Mouse (Mus musculus) intestine, embryonic 15.5 days (tissue): Measurements from ENCODE around the gene Erbb4. TPM values are rescaled to one million over a fixed set of nuclear protein-coding genes. Genes with fewer than 3 reads are reported as not detected.

Experiments
- ATAC-seq: fragments of 200-750 bp; cut with Nextera tagmentation; 2 replicates; pipeline ENCODE4 v1.8.0; 2017; ENCODE audit warnings: moderate TSS enrichment, moderate library complexity
- H3K27ac ChIP-seq: fragments of 300-500 bp; sonication (generic); 2 replicates; pipeline ENCODE4 v1.5.1; 2015; ENCODE audit warnings: mild to moderate bottlenecking, inconsistent platforms
- H3K27me3 ChIP-seq: fragments of 300-500 bp; sonication (generic); replicated peaks from 2 replicates; pipeline ENCODE4 v1.6.1; 2015; ENCODE audit warnings: inconsistent platforms
- H3K36me3 ChIP-seq: fragments of 300-500 bp; sonication (generic); 2 replicates; pipeline ENCODE4 v1.6.1; 2015; ENCODE audit warnings: inconsistent platforms
- H3K4me1 ChIP-seq: fragments of 300-500 bp; sonication (generic); replicated peaks from 2 replicates; pipeline ENCODE4 v1.6.1; 2015; ENCODE audit warnings: inconsistent platforms
- H3K4me2 ChIP-seq: fragments of 300-500 bp; sonication (generic); replicated peaks from 2 replicates; pipeline ENCODE4 v1.6.1; 2015; ENCODE audit warnings: mild to moderate bottlenecking, inconsistent platforms
- H3K4me3 ChIP-seq: fragments of 300-500 bp; sonication (generic); replicated peaks from 2 replicates; pipeline ENCODE4 v1.5.1; 2015; ENCODE audit warnings: inconsistent platforms
- H3K9ac ChIP-seq: fragments of 300-500 bp; sonication (generic); 2 replicates; pipeline ENCODE4 v1.6.1; 2015; ENCODE audit warnings: inconsistent platforms
- H3K9me3 ChIP-seq: fragments of 300-500 bp; sonication (generic); 2 replicates; pipeline ENCODE4 v1.6.1; 2016; ENCODE audit warnings: inconsistent platforms
- WGBS: fragments of 180-500 bp; shearing (Covaris S2); methylation state at CpG from one replicate; pipeline ENCODE4 v1.1.7; 2015; 5-methylcytosine and 5-hydroxymethylcytosine counted together
- polyA plus RNA-seq: library from polyadenylated mRNA; unstranded; fragments of >200 nt; fragmentation: Nextera tagmentation; extraction: Ambion mirVana; gene quantifications from 2 replicates; pipeline ENCODE4 v1.2.1, GENCODE M21; 2015

Gene Erbb4
- polyA plus RNA-seq, 1 experiment from 2014 or later: 0.03 TPM

DNA sequence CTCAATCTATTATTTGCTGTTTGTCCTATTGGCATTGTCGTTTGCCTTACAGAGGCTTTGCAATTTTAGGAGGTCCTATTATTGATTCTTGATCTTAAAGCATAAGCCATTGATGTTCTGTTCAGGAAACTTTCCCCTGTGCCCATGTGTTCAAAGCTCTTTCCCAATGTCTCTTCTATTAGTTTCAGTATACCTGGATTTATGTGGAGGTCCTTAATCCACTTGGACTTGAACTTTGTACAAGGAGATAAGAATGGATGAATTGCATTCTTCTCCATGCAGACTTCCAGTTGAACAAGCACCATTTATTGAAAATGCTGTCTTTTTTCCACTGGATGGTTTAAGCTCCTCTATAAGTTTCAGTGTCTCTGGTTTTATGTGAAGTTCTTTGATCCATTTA lies 536.9 kb downstream of the Erbb4 start:
- ATAC-seq: peak; percentile 71
- no peak overlapping the region for H3K4me3 ChIP-seq
- no peaks in the 10 kb centered on the region for H3K9me3 ChIP-seq
- no peaks in the 10 kb centered on the region for H3K36me3 ChIP-seq
- no peaks in the 10 kb centered on the region for H3K4me1 ChIP-seq
- WGBS: 70% methylated on average over 1 of the region's 1 CpGs
- no peaks in the 10 kb centered on the region for H3K27me3 ChIP-seq
- H3K27ac ChIP-seq: no peak overlapping the region
- no peak overlapping the region for H3K9ac ChIP-seq
- no peak overlapping the region for H3K4me2 ChIP-seq

DNA sequence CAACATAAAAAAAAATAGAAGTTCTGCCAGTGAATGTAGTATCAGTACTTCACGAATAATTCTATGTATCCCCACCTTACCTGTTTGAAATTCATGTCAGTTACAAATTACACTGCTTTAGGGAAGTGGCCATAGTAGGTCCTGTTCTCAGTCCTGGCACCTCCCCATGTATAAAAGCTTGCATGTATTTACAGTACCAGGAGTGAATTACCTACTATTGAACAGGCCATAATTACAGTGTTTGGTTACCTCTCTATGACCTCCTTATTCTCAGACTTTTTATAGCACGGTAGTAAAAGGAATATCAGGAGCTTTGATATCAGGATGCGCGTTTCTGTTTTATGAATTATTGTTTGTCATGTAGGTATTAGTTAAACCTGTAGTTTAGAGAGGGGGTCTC lies 564.9 kb downstream of the Erbb4 start:
- no peak overlapping the region for H3K4me3 ChIP-seq
- no peaks in the 10 kb centered on the region for H3K27me3 ChIP-seq
- no peaks in the 10 kb centered on the region for H3K4me1 ChIP-seq
- WGBS: 62% methylated on average over 4 of the region's 4 CpGs
- peak; percentile 95 for ATAC-seq
- H3K9ac ChIP-seq: no peak overlapping the region
- no peak overlapping the region for H3K27ac ChIP-seq
- no peak overlapping the region for H3K4me2 ChIP-seq
- no peaks in the 10 kb centered on the region for H3K9me3 ChIP-seq
- no peaks in the 10 kb centered on the region for H3K36me3 ChIP-seq

DNA sequence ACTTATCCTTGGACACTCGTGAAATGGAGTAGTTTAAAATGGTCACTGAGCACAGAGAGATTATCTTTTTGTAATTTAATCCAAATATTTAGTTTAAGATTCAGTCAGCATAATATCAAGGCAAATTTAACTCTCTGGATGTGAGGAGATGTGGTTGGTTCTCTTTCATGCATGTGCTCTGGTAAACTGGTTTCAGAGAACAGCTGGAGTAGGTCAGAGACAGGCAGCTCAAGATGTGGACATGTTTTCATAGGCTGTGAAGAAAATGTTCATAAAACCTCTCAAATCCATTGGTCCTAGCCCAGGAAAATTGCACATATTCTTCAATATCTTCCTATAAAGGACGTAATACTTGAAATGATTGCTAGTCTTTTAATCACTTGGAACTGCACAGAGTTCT lies 590.0 kb downstream of the Erbb4 start:
- WGBS: 49% methylated on average over 2 of the region's 2 CpGs
- ATAC-seq: no peak

DNA sequence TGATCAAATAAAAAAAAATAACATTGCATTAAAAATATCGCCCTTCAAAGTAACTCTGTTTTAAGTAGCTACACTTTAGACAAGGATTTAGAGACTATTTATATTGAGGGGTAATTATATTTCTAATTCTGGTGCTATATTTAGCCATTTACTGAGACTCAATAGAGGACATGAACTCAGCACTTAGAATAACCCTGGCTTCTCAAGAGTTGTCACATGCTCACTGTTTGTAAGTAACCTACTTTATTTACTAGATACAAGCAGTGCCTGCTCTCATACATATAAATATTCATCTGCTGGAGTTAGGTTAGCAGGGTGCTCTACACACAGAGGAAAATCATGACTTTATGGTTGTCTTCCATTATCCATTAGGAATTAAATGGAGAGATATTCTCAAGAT lies 604.0 kb downstream of the Erbb4 start:
- no peak overlapping the region for H3K4me3 ChIP-seq
- H3K4me2 ChIP-seq: no peak overlapping the region
- H3K9ac ChIP-seq: no peak overlapping the region
- H3K27ac ChIP-seq: no peak overlapping the region
- ATAC-seq: no peak
- H3K27me3 ChIP-seq: no peaks in the 10 kb centered on the region
- H3K4me1 ChIP-seq: no peaks in the 10 kb centered on the region
- 78% methylated on average over 1 of the region's 1 CpGs for WGBS
- H3K9me3 ChIP-seq: no peaks in the 10 kb centered on the region
- no peaks in the 10 kb centered on the region for H3K36me3 ChIP-seq

More for the DNA sequence above, 590.0 kb downstream of the Erbb4 start:
- Histone ChIP-seq H3K36me3 (no peaks in the 10 kb centered on the region), H3K9me3 (no peaks in the 10 kb centered on the region), H3K9ac (no peak overlapping the region), H3K4me1 (no peaks in the 10 kb centered on the region), H3K4me2 (no peak overlapping the region), H3K4me3 (no peak overlapping the region), H3K27me3 (no peaks in the 10 kb centered on the region), H3K27ac (no peak overlapping the region)

DNA sequence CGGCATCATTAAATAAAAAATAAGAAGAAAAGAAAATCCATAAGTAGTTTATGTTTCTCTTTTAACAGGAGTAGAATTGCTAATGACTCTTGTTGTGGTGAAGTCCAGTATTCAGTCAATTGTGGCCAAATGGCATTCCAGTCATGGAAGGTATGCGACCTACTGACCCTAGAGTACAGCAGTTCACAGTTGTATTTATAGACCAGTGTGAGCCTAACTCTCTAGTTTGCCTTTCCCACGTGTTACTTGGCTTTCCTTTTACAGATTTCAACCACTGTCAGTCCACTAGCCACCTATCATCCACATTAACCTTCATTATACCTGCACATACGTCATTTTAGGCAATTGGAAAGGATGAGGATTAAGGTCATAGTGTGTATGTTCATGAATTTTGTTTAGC lies 606.3 kb downstream of the Erbb4 start:
- H3K4me1 ChIP-seq: no peaks in the 10 kb centered on the region

DNA sequence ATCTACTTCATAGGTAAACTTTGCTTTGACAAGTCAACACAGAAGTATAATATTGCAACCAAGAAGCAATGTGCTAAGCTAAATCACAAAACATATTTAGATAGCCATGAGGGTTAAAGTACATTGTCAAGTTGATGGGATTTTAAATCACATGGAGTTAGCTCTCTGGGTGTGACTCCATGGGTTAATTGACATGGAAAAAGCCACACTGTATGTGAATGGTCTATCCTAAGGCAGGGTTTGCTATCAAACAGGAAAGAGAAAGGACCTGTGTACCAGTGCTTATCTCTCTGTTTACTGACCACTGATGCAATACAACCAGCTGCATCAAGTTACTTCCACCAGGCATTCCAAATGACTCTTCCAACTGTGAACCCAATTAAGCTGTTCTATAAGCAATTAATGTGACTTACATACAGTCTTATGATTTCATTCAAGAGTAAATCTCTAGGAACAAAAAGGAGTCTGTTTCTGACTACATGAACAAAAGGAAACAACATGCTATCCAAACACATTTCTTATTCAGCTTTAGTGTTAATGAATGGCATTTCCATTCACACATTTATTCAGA lies 641.4 kb downstream of the Erbb4 start:
- Histone ChIP-seq H3K27ac (no peak overlapping the region), H3K4me2 (no peak overlapping the region), H3K9me3 (no peaks in the 10 kb centered on the region), H3K27me3 (no peaks in the 10 kb centered on the region), H3K4me1 (no peaks in the 10 kb centered on the region), H3K4me3 (no peak overlapping the region), H3K9ac (no peak overlapping the region), H3K36me3 (no peaks in the 10 kb centered on the region)
- no peak for ATAC-seq

More for the DNA sequence above, 606.3 kb downstream of the Erbb4 start:
- H3K9ac ChIP-seq: no peak overlapping the region
- no peaks in the 10 kb centered on the region for H3K9me3 ChIP-seq
- H3K36me3 ChIP-seq: no peaks in the 10 kb centered on the region
- 0 out of 2 replicates have a peak, but pooled peaks have one; percentile 31 for ATAC-seq
- no peak overlapping the region for H3K4me2 ChIP-seq
- H3K4me3 ChIP-seq: no peak overlapping the region
- no peaks in the 10 kb centered on the region for H3K27me3 ChIP-seq
- no peak overlapping the region for H3K27ac ChIP-seq
- 44% methylated on average over 4 of the region's 4 CpGs for WGBS

DNA sequence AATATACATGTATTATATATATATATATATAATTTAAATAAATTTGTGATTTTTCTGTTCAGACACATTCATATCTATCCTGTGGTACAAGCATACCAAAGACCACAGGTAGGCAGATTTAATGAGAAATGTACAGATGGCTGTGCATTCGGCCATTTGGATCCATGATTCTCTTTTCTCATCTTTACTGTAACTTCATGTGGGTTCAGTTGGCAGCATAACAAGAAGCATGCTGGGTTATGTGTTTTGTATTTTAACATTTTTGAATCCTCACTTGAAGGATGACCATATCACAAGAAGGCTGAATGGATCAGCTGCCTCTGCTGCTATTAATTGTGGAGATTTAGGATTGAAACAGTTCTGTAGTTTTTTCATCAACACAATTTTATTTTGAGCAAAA lies 656.6 kb downstream of the Erbb4 start:
- Histone ChIP-seq H3K4me2 (no peak overlapping the region), H3K4me1 (no peaks in the 10 kb centered on the region), H3K27me3 (no peaks in the 10 kb centered on the region), H3K36me3 (no peaks in the 10 kb centered on the region), H3K27ac (no peak overlapping the region), H3K4me3 (no peak overlapping the region), H3K9me3 (no peaks in the 10 kb centered on the region), H3K9ac (no peak overlapping the region)
- no peak for ATAC-seq
- WGBS: 92% methylated on average over 1 of the region's 1 CpGs

DNA sequence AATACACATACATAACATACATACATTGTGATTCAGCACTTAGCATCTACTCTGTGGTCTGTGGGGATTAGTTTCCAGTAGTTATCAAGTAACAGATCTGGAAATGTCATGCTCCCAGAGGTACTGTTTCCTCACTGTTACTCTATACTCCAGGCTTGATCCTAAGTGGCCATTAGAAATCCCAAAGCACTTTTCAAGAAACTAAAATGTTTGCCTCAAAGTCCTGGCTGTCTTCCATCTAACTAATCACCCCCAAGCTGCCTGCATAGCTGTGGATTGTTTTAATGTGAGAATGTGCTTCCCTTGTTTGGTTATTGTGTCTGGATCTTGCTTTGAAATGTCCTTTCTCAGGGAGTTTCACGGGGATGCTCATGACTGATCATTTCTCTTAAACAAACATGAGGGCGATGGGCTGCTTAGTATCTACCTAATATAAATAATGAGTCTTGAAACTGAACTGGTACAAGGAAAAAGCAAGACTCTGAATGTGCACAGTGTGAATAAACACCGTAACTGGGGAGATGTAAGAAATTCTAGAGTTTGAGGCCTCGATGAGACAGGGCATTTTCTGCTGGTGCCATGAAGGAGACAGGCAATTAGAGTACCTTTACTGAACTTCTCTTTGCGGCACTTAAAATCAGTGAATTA lies 683.4 kb downstream of the Erbb4 start:
- WGBS: 38% methylated on average over 5 of the region's 5 CpGs
- Histone ChIP-seq H3K9me3 (no peaks in the 10 kb centered on the region), H3K27ac (no peak overlapping the region), H3K36me3 (no peaks in the 10 kb centered on the region), H3K27me3 (no peaks in the 10 kb centered on the region), H3K9ac (no peak overlapping the region), H3K4me2 (no peak overlapping the region), H3K4me3 (no peak overlapping the region), H3K4me1 (no peaks in the 10 kb centered on the region)
- ATAC-seq: no peak

DNA sequence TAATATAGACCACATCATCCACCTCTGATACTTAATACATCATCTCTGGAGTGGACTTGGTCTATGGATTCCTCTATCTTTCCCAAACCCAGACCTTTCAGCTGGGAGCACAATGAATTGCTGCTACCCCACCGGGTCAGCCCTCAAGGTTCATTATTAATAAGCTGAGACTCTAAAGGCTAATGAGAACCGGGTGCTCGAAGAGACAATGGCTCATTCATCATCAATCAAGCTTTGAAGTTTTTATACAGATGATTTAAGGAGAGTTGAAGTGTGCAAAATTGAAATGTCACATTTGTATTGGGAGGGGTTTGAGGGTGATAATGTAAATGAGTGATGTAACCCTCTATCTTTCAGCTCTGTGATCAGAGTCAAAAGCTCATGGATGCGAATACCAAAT lies 706.7 kb downstream of the Erbb4 start:
- ATAC-seq: no peak
- H3K27me3 ChIP-seq: no peaks in the 10 kb centered on the region
- H3K27ac ChIP-seq: no peak overlapping the region
- no peak overlapping the region for H3K9ac ChIP-seq
- no peak overlapping the region for H3K4me3 ChIP-seq
- H3K36me3 ChIP-seq: no peaks in the 10 kb centered on the region
- H3K4me2 ChIP-seq: no peak overlapping the region
- no peaks in the 10 kb centered on the region for H3K4me1 ChIP-seq
- no peaks in the 10 kb centered on the region for H3K9me3 ChIP-seq
- WGBS: 67% methylated on average over 4 of the region's 4 CpGs

DNA sequence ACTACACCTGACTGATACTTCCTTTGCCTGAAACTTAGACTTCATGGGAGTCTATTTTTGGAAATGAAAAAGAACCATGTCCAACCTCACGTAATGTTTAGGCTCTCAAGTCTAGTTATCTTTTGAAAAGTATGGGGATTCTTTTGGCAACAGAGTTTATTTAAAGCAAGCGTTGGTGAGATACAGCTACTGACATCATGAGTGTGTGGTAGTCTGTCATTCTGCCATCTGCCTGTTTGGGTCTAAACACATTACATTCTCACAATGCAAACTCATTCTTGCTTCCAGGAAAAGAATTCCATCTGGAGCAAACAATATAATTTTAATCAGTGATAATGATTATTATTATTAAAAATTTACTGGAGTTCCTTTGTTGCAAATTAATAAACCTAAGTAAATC lies 736.3 kb downstream of the Erbb4 start:
- H3K4me2 ChIP-seq: no peak overlapping the region
- no peak for ATAC-seq
- 71% methylated on average over 2 of the region's 2 CpGs for WGBS

DNA sequence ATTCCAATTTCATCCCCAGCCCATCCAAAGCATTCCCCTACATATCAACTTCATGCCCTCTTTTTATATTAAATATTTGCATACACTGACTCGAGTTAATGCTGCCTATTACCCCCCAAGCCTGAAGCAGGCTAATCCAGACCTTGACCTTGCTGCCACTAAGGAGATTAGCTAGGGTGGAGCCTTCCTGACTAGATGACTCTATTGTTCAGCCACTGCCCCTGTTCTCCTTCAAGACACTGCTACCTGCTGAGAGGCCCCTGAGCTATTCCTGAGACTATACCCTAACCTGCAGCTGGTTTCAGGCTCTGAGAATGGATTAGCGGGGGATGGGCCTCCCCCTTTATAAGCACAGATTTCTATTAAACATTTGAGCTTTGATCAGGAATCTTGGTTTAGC lies 774.1 kb downstream of the Erbb4 start:
- no peak for ATAC-seq
- WGBS: 57% methylated on average over 2 of the region's 2 CpGs

More for the DNA sequence above, 736.3 kb downstream of the Erbb4 start:
- H3K27ac ChIP-seq: no peak overlapping the region
- no peaks in the 10 kb centered on the region for H3K36me3 ChIP-seq
- no peaks in the 10 kb centered on the region for H3K27me3 ChIP-seq
- no peaks in the 10 kb centered on the region for H3K4me1 ChIP-seq
- no peak overlapping the region for H3K4me3 ChIP-seq
- no peak overlapping the region for H3K9ac ChIP-seq
- no peaks in the 10 kb centered on the region for H3K9me3 ChIP-seq

DNA sequence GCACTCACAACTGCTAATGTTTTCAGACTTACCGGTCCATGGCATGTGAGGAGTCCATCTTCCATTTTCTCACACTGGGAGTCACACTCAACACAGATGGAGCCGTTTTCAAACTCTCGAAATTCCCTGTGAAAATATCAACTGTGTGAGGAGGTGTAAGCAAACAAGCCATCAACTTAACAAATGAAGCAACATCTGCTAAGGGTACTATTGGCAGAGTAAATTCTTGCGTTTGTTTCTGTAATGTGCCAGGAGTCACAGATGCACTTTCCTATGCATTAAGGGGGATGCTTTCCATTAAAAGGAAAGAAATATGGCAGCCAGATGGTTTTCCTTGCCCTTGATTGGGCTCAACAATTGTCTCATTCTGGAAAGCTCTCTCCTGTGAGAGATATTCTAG lies 802.0 kb downstream of the Erbb4 start:
- Histone ChIP-seq H3K4me3 (no peak overlapping the region), H3K27ac (no peak overlapping the region), H3K4me2 (no peak overlapping the region), H3K9ac (no peak overlapping the region), H3K9me3 (no peaks in the 10 kb centered on the region), H3K4me1 (no peaks in the 10 kb centered on the region), H3K36me3 (no peaks in the 10 kb centered on the region), H3K27me3 (no peaks in the 10 kb centered on the region)
- no peak for ATAC-seq
- WGBS: 69% methylated on average over 4 of the region's 4 CpGs

More for the DNA sequence above, 774.1 kb downstream of the Erbb4 start:
- Histone ChIP-seq H3K27me3 (no peaks in the 10 kb centered on the region), H3K9me3 (no peaks in the 10 kb centered on the region), H3K9ac (no peak overlapping the region), H3K36me3 (no peaks in the 10 kb centered on the region), H3K4me1 (no peaks in the 10 kb centered on the region), H3K27ac (no peak overlapping the region), H3K4me3 (no peak overlapping the region), H3K4me2 (no peak overlapping the region)

DNA sequence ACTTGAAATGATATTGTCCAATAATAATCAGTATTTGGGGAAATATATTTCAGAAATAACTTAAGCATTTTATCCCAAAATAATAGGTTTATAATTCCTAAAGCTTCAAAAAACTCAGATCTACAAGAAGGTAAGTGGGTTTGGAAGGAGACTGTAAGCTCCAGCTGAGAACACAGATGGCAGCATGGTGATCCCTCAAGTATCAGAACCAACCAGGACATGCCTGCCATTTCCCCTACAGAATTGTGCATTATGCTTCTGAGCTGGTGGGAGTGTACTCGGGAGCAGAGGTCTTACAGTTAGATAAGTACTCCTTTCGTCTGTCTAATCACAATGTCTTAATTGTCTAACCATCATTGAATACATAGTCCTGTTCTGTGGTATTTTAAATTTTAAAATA lies 823.4 kb downstream of the Erbb4 start:
- Histone ChIP-seq H3K9ac (no peak overlapping the region), H3K27me3 (no peaks in the 10 kb centered on the region), H3K4me2 (no peak overlapping the region), H3K4me1 (no peaks in the 10 kb centered on the region), H3K9me3 (no peaks in the 10 kb centered on the region), H3K36me3 (no peaks in the 10 kb centered on the region), H3K4me3 (no peak overlapping the region), H3K27ac (no peak overlapping the region)
- 66% methylated on average over 2 of the region's 2 CpGs for WGBS
- ATAC-seq: no peak
